ENCODE assay signal across 8 mouse cellular contexts in the genomic region with DNA sequence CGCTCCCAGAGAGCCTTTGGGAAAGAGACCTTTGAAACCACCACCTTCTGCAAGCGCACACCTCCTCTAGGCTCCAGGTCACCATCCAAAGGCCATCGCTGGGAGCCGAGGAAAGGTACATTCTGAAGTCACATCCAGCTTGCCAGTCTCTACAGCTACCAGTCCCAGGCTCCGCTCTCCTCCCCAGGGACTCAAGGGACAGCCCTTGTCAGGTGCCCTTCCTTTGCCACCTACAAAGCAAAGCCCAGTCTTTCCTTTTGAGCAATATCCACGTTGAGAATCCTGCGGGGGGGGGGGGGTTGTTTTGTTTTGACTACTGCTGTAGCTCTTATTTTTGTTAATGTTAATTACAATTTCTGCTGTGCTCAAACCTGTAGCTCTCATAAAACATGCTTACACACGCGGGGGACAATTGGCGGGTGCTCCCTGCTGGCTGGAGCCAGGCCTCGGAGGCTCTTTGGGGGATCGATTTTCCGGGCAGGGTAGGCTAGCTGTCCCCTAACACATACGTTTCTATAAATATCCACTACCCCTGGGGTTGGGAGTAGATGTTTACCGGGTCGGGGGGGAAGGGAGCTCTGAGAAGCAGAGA. TPM values are rescaled to one million over a fixed set of nuclear protein-coding genes. Genes with fewer than 3 reads are reported as not detected.
A peak's percentile ranks its signal among the peaks of the same experiment; 100 is the strongest.
DNase-seq lines count a peak whose midpoint lies in the region; ATAC-seq and TF ChIP-seq lines count a peak whose summit lies in the region.

No protein-coding gene starts in this region.

- peak overlapping the region; percentile 83 for H3K4me2 ChIP-seq in embryonic facial prominence, embryonic 13.5 days
- peak overlapping the region; percentile 98 for H3K4me2 ChIP-seq in intestine, embryonic 15.5 days (replicated peaks)
- peak overlapping the region; percentile 97 for H3K4me2 ChIP-seq in liver, postnatal 0 days (ENCODE audit: low read depth, low read length)

- WGBS in embryonic facial prominence, embryonic 13.5 days: 9% methylated on average over 16 of the region's 16 CpGs
- 10% methylated on average over 16 of the region's 16 CpGs for WGBS in intestine, embryonic 15.5 days
- WGBS in liver, postnatal 0 days (ENCODE audit: insufficient replicate concordance): 14% methylated on average over 16 of the region's 16 CpGs

- H3K9me3 ChIP-seq in erythroblast, embryonic 14.5 days (ENCODE audit: control insufficient read depth, low read length): no peaks in the 10 kb centered on the region
- no peaks in the 10 kb centered on the region for H3K9me3 ChIP-seq in embryonic facial prominence, embryonic 13.5 days
- H3K9me3 ChIP-seq in intestine, embryonic 15.5 days: no peaks in the 10 kb centered on the region
- H3K9me3 ChIP-seq in liver, postnatal 0 days (ENCODE audit: low read length): no peaks in the 10 kb centered on the region

- H3K9ac ChIP-seq in embryonic facial prominence, embryonic 13.5 days: peak overlapping the region; percentile 98
- H3K9ac ChIP-seq in intestine, embryonic 15.5 days: peak overlapping the region; percentile 86
- peak overlapping the region; percentile 95 for H3K9ac ChIP-seq in liver, postnatal 0 days (replicated peaks)

- peaks cover 20% of the 10 kb centered on the region for H3K4me1 ChIP-seq in erythroblast, embryonic 14.5 days (ENCODE audit: control insufficient read depth)
- peaks cover 39% of the 10 kb centered on the region for H3K4me1 ChIP-seq in embryonic facial prominence, embryonic 13.5 days
- H3K4me1 ChIP-seq in intestine, embryonic 15.5 days (replicated peaks): peaks cover 32% of the 10 kb centered on the region
- H3K4me1 ChIP-seq in liver, postnatal 0 days (ENCODE audit: insufficient read depth): peaks cover 20% of the 10 kb centered on the region

- peaks cover 9% of the 10 kb centered on the region for H3K36me3 ChIP-seq in erythroblast, embryonic 14.5 days (ENCODE audit: control insufficient read depth)
- H3K36me3 ChIP-seq in embryonic facial prominence, embryonic 13.5 days: peaks cover 30% of the 10 kb centered on the region
- H3K36me3 ChIP-seq in intestine, embryonic 15.5 days: no peaks in the 10 kb centered on the region
- peaks cover 15% of the 10 kb centered on the region for H3K36me3 ChIP-seq in liver, postnatal 0 days (replicated peaks; ENCODE audit: insufficient read depth, low read length)

- TF ChIP-seq CTCF in liver, postnatal 0 days (IDR thresholded peaks at IDR 0.05; ENCODE audit: low read depth): peak; percentile 11; the same call in 1 of the 2 replicates

- ATAC-seq in erythroblast, adult 5-6 weeks (replicated peaks; ENCODE audit: low FRiP score, poor library complexity, severe bottlenecking): no peak
- 0 out of 2 replicates have a peak, but pooled peaks have one; percentile 4 for ATAC-seq in embryonic facial prominence, embryonic 13.5 days (ENCODE audit: insufficient number of reproducible peaks, insufficient read depth, low FRiP score, low TSS enrichment, low read depth)
- no peak for ATAC-seq in intestine, embryonic 15.5 days
- peak; percentile 22 for ATAC-seq in liver, postnatal 0 days
- ATAC-seq in frontal cortex, adult (ENCODE audit: low TSS enrichment): no peak

- peaks cover 27% of the 10 kb centered on the region for H3K27me3 ChIP-seq in erythroblast, embryonic 14.5 days (ENCODE audit: control insufficient read depth)
- no peaks in the 10 kb centered on the region for H3K27me3 ChIP-seq in embryonic facial prominence, embryonic 13.5 days
- H3K27me3 ChIP-seq in intestine, embryonic 15.5 days (replicated peaks): no peaks in the 10 kb centered on the region
- H3K27me3 ChIP-seq in liver, postnatal 0 days (ENCODE audit: insufficient read depth, low read length): no peaks in the 10 kb centered on the region

- no peak for TF ChIP-seq EP300 in liver, postnatal 0 days (IDR thresholded peaks at IDR 0.05; ENCODE audit: low read depth)

- H3K4me3 ChIP-seq in erythroblast, embryonic 14.5 days (replicated peaks): peak overlapping the region; percentile 71
- peak overlapping the region; percentile 90 for H3K4me3 ChIP-seq in embryonic facial prominence, embryonic 13.5 days
- peak overlapping the region; percentile 71 for H3K4me3 ChIP-seq in intestine, embryonic 15.5 days (replicated peaks)
- peak overlapping the region; percentile 94 for H3K4me3 ChIP-seq in liver, postnatal 0 days (ENCODE audit: low read depth, low read length)

- peak; percentile 42 to 48 for DNase-seq in B cell, adult 2 months
- peak; percentile 50 for DNase-seq in liver, postnatal 0 days
- DNase-seq in layer of hippocampus, postnatal 14 days (ENCODE audit: low spot score in 2 of 2): no peak

- peak overlapping the region; percentile 97 for H3K27ac ChIP-seq in embryonic facial prominence, embryonic 13.5 days
- peak overlapping the region; percentile 90 for H3K27ac ChIP-seq in intestine, embryonic 15.5 days
- peak overlapping the region; percentile 91 for H3K27ac ChIP-seq in liver, postnatal 0 days (ENCODE audit: low read depth)

RNA-seq across cellular contexts. Expression of gene Dyrk2, which starts 2.6 kb away (rescaled TPM):
- polyA plus RNA-seq in erythroblast, embryonic 14.5 days (2012): 0.06 and 0.18 TPM in 2 replicates
- 4.8 and 6.7 TPM in 2 replicates for total RNA-seq in erythroblast, adult 5-6 weeks (2015; ENCODE audit: low replicate concordance)
- 2.6 and 8.9 TPM in 2 replicates for total RNA-seq in erythroblast, adult 5-6 weeks (2017; ENCODE audit: low replicate concordance)
- polyA plus RNA-seq in embryonic facial prominence, embryonic 13.5 days (2015; fragmentation: Nextera tagmentation; extraction: Ambion mirVana): 9.9 and 10.1 TPM in 2 replicates
- 9.5 TPM in 2 replicates for polyA plus RNA-seq in intestine, embryonic 15.5 days (2015; fragmentation: Nextera tagmentation; extraction: Ambion mirVana)
- polyA plus RNA-seq in liver, postnatal 0 days (2015; fragmentation: Nextera tagmentation; extraction: Ambion mirVana): 5.7 and 7.3 TPM in 2 replicates
- 10 to 100 TPM; 65.0 TPM for total RNA-seq in layer of hippocampus, postnatal 14 days (2021)

Comparison
In these comparisons a context has a peak if more than half of its experiments do, and no peak if none do; other contexts are left out.
1. ATAC-seq: peak in embryonic facial prominence, embryonic 13.5 days (single experiment) and liver, postnatal 0 days (single experiment); none in erythroblast, adult 5-6 weeks (single experiment), intestine, embryonic 15.5 days (single experiment) and frontal cortex, adult (single experiment).
2. DNase-seq: peak in B cell, adult 2 months (2 of 2) and liver, postnatal 0 days (single experiment); none in layer of hippocampus, postnatal 14 days (0 of 2).
3. Peak in every context shown above with its lines, with median percentiles within 50 percentile points of each other: H3K4me3 ChIP-seq, H3K27ac ChIP-seq, H3K4me2 ChIP-seq and H3K9ac ChIP-seq.